Mouse (Mus musculus) forebrain, embryonic 11.5 days (tissue): ENCODE measurements around the gene Syndig1l. TPM values are rescaled to one million over a fixed set of nuclear protein-coding genes. Genes with fewer than 3 reads are reported as not detected.

Experiments
- ATAC-seq: fragments of 200-750 bp; cut with Nextera tagmentation; replicated peaks from 2 replicates; pipeline ENCODE4 v1.8.0; 2017; ENCODE audit warnings: moderate TSS enrichment; ENCODE audit not compliant: low FRiP score
- DNase-seq: peaks from one replicate; pipeline ENCODE4 v3.0.0-alpha.2; 2017; ENCODE audit warnings: low spot score
- H3K27ac ChIP-seq: fragments of 300-500 bp; sonication (generic); 2 replicates; pipeline ENCODE4 v1.5.1; 2014; ENCODE audit warnings: low read depth, low read length
- H3K27me3 ChIP-seq: fragments of 300-500 bp; sonication (generic); 2 replicates; pipeline ENCODE4 v1.6.1; 2014; ENCODE audit warnings: mild to moderate bottlenecking, low read length, mixed read lengths; ENCODE audit not compliant: control insufficient read depth, insufficient read depth
- H3K36me3 ChIP-seq: fragments of 300-500 bp; sonication (generic); 2 replicates; pipeline ENCODE4 v1.6.1; 2014; ENCODE audit warnings: mild to moderate bottlenecking, low read length, moderate library complexity, mixed read lengths; ENCODE audit not compliant: control insufficient read depth, insufficient read depth
- H3K4me1 ChIP-seq: fragments of 300-500 bp; sonication (generic); replicated peaks from 2 replicates; pipeline ENCODE4 v1.6.1; 2014; ENCODE audit warnings: low read length, mixed read lengths; ENCODE audit not compliant: control insufficient read depth, insufficient read depth
- H3K4me2 ChIP-seq: fragments of 300-500 bp; sonication (generic); 2 replicates; pipeline ENCODE4 v1.6.1; 2014; ENCODE audit warnings: low read depth, mild to moderate bottlenecking, low read length, moderate library complexity, mixed read lengths; ENCODE audit not compliant: severe bottlenecking
- H3K4me3 ChIP-seq: fragments of 300-500 bp; sonication (generic); 2 replicates; pipeline ENCODE4 v1.5.1; 2014; ENCODE audit warnings: low read depth, low read length
- H3K9ac ChIP-seq: fragments of 300-500 bp; sonication (generic); 2 replicates; pipeline ENCODE4 v1.6.1; 2014; ENCODE audit warnings: low read length
- H3K9me3 ChIP-seq: fragments of 300-500 bp; sonication (generic); 2 replicates; pipeline ENCODE4 v1.6.1; 2016; ENCODE audit warnings: low read length, mixed read lengths; ENCODE audit not compliant: control insufficient read depth
- WGBS: fragments of 180-500 bp; shearing (Covaris S2); extraction: QIAGEN DNeasy Blood & Tissue Kit; methylation state at CpG from one replicate; pipeline ENCODE4 v1.1.7; 2014; 5-methylcytosine and 5-hydroxymethylcytosine counted together
- polyA plus RNA-seq: library from polyadenylated mRNA; unstranded; fragments of >200 nt; fragmentation: Nextera tagmentation; extraction: Ambion mirVana; gene quantifications from 2 replicates; pipeline ENCODE4 v1.2.1, GENCODE M21; 2014

The Syndig1l gene
- polyA plus RNA-seq, 1 experiment from 2014 or later = 0.20 TPM

DNA sequence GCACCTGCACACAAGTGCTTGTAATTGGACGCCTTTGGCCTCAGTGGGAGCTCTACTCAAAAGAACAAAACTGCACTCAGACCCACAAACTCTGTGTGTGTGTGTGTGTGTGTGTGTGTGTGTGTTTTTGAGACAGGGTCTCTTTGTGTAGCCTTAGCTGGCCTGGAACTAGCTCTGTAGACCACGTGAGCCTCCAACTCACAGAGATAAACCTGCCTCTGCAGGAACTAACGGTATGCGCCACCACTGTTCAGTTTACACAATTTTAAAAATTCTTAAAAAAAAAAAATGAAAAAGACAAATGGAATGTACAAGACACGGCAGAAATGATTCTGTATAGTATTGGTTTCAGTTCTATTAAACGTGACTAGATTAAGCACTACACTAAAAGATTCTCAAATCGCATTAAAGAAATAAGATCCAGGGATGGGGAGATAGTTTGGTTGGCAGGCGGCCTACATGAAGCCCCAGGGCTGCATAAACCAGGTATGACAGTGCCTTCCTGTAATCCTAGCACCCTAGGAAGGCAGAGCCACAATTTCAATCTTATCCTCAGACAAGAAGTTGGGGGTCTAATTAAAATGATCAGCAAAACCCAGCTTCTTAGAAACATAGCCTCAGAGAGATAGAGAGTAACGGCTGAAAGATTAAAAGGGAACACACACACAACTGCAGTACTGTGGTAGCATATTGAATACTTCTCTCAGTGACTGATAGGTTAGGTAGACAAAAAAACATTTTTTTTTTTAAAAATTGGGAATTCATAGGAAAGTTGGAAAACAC is 20.0 kb upstream of the Syndig1l start:
- Histone ChIP-seq H3K9ac (no peak overlapping the region), H3K27me3 (no peaks in the 10 kb centered on the region), H3K9me3 (no peaks in the 10 kb centered on the region), H3K4me1 (no peaks in the 10 kb centered on the region), H3K27ac (no peak overlapping the region), H3K4me2 (no peak overlapping the region), H3K36me3 (no peaks in the 10 kb centered on the region), H3K4me3 (no peak overlapping the region)
- ATAC-seq = no peak
- DNase-seq = no peak
- 83% methylated on average over 9 of the region's 9 CpGs for WGBS

DNA sequence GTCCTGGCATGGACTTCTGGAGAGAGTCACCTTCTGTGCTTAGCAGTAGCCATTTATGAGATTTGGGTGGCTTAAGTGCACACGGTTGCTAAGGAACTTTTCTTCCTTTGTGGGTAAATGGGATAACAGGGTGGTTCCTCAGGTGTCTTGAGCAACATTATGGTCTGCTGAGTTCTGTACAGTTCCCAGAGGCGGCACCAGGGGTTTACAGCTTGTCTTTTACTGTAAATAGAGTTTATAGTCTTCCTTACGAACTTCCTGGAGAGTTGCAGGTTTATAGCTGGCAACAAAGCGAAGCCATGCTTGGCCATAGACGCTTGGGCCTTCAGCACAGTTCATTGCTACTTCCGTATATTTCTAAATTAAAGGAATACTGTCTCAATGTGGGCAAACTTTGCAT is 15.9 kb upstream of the Syndig1l start:
- Histone ChIP-seq H3K36me3 (no peaks in the 10 kb centered on the region), H3K9me3 (no peaks in the 10 kb centered on the region), H3K4me1 (no peaks in the 10 kb centered on the region), H3K9ac (no peak overlapping the region), H3K4me3 (no peak overlapping the region), H3K27me3 (no peaks in the 10 kb centered on the region), H3K27ac (no peak overlapping the region), H3K4me2 (no peak overlapping the region)
- 85% methylated on average over 6 of the region's 6 CpGs for WGBS
- ATAC-seq = no peak
- DNase-seq = no peak

DNA sequence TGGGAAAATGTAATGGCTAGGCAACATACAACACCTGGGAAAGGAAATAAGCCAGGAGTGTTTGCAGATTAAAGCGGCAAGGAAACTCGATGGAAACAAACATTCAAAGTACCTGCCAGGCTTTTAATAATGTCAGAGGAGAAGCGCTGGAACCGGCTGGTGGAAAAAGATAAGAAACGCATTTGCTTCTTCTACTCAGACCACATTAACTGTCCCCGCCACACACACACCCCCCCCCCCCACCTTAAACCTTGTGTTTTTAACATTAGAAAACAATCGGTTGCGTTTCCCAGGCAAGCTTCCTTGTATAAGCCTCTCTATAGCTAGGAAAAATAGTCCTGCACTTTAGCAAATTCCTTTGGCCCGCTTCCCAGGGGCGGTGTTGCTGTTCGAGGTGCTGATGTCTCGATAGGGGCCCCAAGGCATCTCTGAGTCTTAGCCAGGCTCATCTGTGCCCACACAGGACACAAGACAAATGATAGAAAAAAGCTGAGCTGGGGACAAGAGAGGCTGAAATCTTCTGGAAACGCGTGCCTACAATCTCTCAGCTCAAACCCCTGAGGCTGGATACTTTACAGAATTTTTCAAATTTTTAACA is 11.3 kb upstream of the Syndig1l start:
- no peak for DNase-seq
- 33% methylated on average over 14 of the region's 14 CpGs for WGBS
- H3K27ac ChIP-seq = no peak overlapping the region
- peaks cover 2% of the 10 kb centered on the region; the same call in 1 of the 2 replicates for H3K4me1 ChIP-seq
- H3K4me3 ChIP-seq = no peak overlapping the region
- H3K36me3 ChIP-seq = no peaks in the 10 kb centered on the region
- H3K9ac ChIP-seq = no peak overlapping the region
- ATAC-seq = no peak
- no peaks in the 10 kb centered on the region for H3K9me3 ChIP-seq
- no peak overlapping the region for H3K4me2 ChIP-seq
- H3K27me3 ChIP-seq = no peaks in the 10 kb centered on the region

DNA sequence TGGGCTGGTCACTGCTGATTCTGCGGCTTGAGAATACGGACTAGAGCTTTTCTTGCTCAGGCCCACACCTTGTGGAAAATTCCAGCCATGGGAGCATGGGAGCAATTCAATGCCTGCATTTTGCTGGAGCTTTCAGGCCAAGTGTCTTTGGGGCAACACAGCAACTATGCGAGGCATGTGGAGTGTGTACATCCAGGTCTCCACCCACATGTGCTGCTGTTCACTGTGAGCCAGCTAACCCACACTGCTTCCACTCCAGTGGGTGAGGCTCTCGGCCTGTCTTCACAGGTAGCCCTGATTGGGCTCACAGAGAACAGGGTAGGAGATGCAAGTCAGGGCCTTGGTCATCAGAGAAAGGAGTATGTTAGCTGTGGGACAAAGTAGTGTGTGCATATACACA is 9.2 kb upstream of the Syndig1l start:
- 80% methylated on average over 4 of the region's 4 CpGs for WGBS

DNA sequence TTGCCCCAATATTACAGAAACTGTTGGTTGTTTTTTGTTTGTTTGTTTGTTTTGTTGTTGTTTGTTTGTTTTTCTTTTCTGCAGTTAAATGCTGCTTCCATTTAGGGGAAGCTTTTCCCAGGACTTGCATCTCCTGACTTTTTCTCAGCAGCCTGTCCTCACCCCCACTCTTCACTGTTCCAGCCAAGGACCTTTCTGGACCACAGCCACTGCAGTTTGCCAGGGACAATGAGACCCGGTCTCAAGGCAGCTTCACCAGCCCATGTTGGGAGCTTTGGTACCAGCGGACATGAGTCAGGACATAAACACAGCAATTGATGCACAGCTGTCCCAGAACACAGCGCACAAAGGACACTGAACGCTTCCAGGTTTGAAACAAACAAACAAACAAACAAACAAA is 8.3 kb upstream of the Syndig1l start:
- H3K36me3 ChIP-seq = no peaks in the 10 kb centered on the region
- H3K9ac ChIP-seq = no peak overlapping the region
- WGBS = 78% methylated on average over 4 of the region's 4 CpGs
- no peaks in the 10 kb centered on the region for H3K27me3 ChIP-seq
- ATAC-seq (no peak), DNase-seq (no peak)
- H3K27ac ChIP-seq = no peak overlapping the region
- H3K4me1 ChIP-seq = peaks cover 2% of the 10 kb centered on the region; the same call in 1 of the 2 replicates
- no peaks in the 10 kb centered on the region for H3K9me3 ChIP-seq
- no peak overlapping the region for H3K4me2 ChIP-seq
- H3K4me3 ChIP-seq = no peak overlapping the region

More for the DNA sequence above, 9.2 kb upstream of the Syndig1l start:
- Histone ChIP-seq H3K9me3 (no peaks in the 10 kb centered on the region), H3K36me3 (no peaks in the 10 kb centered on the region), H3K27me3 (no peaks in the 10 kb centered on the region), H3K27ac (no peak overlapping the region), H3K4me2 (no peak overlapping the region), H3K9ac (no peak overlapping the region), H3K4me1 (peaks cover 2% of the 10 kb centered on the region; the same call in 1 of the 2 replicates), H3K4me3 (no peak overlapping the region)
- no peak for DNase-seq
- no peak for ATAC-seq

DNA sequence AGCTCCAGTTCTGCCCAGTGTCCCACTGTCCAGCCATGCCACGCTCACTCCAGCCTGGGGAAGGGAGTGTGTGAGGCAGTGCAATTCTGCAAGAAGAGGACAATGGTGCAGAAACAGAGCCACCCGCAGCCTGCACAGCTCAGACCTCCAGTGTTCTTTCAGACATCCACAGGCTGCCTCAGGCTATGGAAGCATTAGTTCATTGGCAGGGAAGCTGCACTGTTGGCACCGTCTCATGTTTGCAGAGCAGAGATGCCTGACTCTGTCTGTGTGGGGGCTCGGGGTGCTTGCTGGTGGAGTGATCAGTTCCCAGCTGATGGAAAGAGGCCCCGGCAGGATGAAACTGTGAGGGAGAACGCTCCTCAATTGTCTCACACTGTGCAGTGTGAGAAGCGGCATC is 4.0 kb upstream of the Syndig1l start:
- no peaks in the 10 kb centered on the region for H3K36me3 ChIP-seq
- H3K4me1 ChIP-seq = peaks cover 4% of the 10 kb centered on the region; the same call in 1 of the 2 replicates
- no peak for ATAC-seq
- no peaks in the 10 kb centered on the region for H3K9me3 ChIP-seq
- H3K4me2 ChIP-seq = no peak overlapping the region
- no peak overlapping the region for H3K9ac ChIP-seq
- DNase-seq = no peak
- no peak overlapping the region for H3K4me3 ChIP-seq
- no peak overlapping the region for H3K27ac ChIP-seq
- WGBS = 68% methylated on average over 7 of the region's 7 CpGs
- peaks cover 11% of the 10 kb centered on the region; the same call in 1 of the 2 replicates for H3K27me3 ChIP-seq

DNA sequence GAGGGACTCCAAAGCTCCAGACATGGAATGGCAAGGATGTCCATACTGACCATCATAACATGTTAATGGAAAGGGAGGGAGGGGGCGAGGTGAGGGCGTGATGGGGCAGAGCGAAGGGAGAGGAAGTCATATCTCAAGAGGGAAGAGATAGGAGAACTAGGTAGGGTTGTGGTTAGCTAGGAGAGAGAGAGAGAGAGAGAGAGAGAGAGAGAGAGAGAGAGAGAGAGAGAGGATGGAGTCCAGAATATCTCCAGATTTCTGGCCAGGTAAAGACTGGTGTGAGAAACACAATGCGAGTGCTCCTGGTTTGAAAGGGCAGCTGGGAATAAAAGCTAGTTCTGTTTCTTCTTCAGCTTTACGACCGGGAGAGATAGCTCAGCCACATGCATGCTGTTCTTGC is 6.5 kb downstream of the Syndig1l start:
- ATAC-seq (no peak), DNase-seq (no peak)
- H3K4me3 ChIP-seq = no peak overlapping the region
- H3K4me2 ChIP-seq = no peak overlapping the region
- no peak overlapping the region for H3K9ac ChIP-seq
- H3K27ac ChIP-seq = no peak overlapping the region
- H3K27me3 ChIP-seq = no peaks in the 10 kb centered on the region; the same call in 1 of the 2 replicates
- 83% methylated on average over 6 of the region's 6 CpGs for WGBS
- no peaks in the 10 kb centered on the region for H3K9me3 ChIP-seq
- no peaks in the 10 kb centered on the region for H3K4me1 ChIP-seq
- H3K36me3 ChIP-seq = no peaks in the 10 kb centered on the region

DNA sequence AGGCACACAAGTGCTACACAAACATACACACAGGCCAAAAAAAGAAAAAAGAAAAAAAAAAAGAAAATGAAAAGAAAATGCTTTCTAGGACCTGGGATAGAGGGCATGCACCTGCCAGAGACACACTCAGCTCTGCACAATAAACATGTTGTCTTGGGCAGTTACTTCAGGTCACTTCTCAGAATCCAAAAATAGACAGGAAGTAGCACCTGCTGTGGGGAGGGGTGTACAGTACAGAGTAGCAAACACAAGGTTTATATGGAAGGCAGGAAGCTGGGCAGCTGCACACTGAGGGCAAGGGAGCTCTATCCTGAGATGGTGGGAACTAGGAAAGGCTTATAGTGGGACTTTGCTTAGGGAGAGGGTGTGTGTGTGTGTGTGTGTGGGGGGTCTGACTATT is 7.3 kb downstream of the Syndig1l start:
- H3K4me1 ChIP-seq = no peaks in the 10 kb centered on the region
- no peaks in the 10 kb centered on the region for H3K36me3 ChIP-seq
- H3K4me2 ChIP-seq = no peak overlapping the region
- ATAC-seq = no peak
- H3K4me3 ChIP-seq = no peak overlapping the region
- no peak for DNase-seq
- H3K9me3 ChIP-seq = no peaks in the 10 kb centered on the region
- no peaks in the 10 kb centered on the region for H3K27me3 ChIP-seq
- no peak overlapping the region for H3K27ac ChIP-seq
- H3K9ac ChIP-seq = no peak overlapping the region

DNA sequence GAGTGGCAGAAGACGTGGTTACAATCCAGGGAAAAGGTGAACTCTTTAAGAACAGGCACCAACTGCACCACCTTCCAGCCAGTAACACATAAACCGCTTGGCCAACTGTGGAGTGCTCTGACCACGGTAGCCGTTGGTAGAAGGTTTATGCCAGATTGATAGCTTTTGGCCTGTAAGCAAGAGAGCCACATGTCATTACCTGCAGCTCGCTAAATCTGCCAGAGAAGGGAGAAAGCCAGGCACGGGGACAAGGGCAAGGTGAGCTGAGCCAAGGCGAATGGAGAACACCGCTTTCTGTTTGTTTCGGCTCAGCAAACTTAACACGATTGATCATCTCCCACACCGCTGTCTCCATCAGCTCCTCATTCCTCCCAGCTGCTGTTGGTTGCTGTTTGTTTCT is 9.6 kb downstream of the Syndig1l start:
- Histone ChIP-seq H3K4me2 (no peak overlapping the region), H3K27me3 (no peaks in the 10 kb centered on the region), H3K9ac (no peak overlapping the region), H3K4me3 (no peak overlapping the region), H3K4me1 (no peaks in the 10 kb centered on the region), H3K36me3 (no peaks in the 10 kb centered on the region), H3K27ac (no peak overlapping the region), H3K9me3 (no peaks in the 10 kb centered on the region)
- ATAC-seq = no peak
- no peak for DNase-seq
- 94% methylated on average over 11 of the region's 11 CpGs for WGBS
